Mouse (Mus musculus) forebrain, postnatal 0 days (tissue): Measurements from ENCODE around the gene Ddx60. TPM values are rescaled to one million over a fixed set of nuclear protein-coding genes. Genes with fewer than 3 reads are reported as not detected.

Source experiments
- ATAC-seq: fragments of 200-750 bp; cut with Nextera tagmentation; 2 replicates; pipeline ENCODE4 v1.8.0; 2017; ENCODE audit warnings: mild to moderate bottlenecking, moderate library complexity
- DNase-seq: peaks from one replicate; pipeline ENCODE4 v3.0.0-alpha.2; 2015
- H3K27ac ChIP-seq: fragments of 300-500 bp; sonication (generic); 2 replicates; pipeline ENCODE4 v1.5.1; 2014; ENCODE audit warnings: low read depth, mild to moderate bottlenecking, antibody characterized with exemption, low read length, moderate library complexity, mixed read lengths
- H3K27me3 ChIP-seq: fragments of 300-500 bp; sonication (generic); 2 replicates; pipeline ENCODE4 v1.6.1; 2014; ENCODE audit warnings: mild to moderate bottlenecking, low read length, mixed read lengths; ENCODE audit not compliant: insufficient read depth
- H3K36me3 ChIP-seq: fragments of 300-500 bp; sonication (generic); 2 replicates; pipeline ENCODE4 v1.6.1; 2014; ENCODE audit warnings: mild to moderate bottlenecking, moderate library complexity; ENCODE audit not compliant: insufficient read depth
- H3K4me1 ChIP-seq: fragments of 300-500 bp; sonication (generic); 2 replicates; pipeline ENCODE4 v1.6.1; 2014; ENCODE audit warnings: antibody characterized with exemption; ENCODE audit not compliant: insufficient read depth
- H3K4me2 ChIP-seq: fragments of 300-500 bp; sonication (generic); 2 replicates; pipeline ENCODE4 v1.6.1; 2014; ENCODE audit warnings: low read depth, mild to moderate bottlenecking, moderate library complexity
- H3K4me3 ChIP-seq: fragments of 300-500 bp; sonication (generic); 2 replicates; pipeline ENCODE4 v1.5.1; 2014; ENCODE audit warnings: low read depth, low read length, mixed read lengths
- H3K9ac ChIP-seq: fragments of 300-500 bp; sonication (generic); 2 replicates; pipeline ENCODE4 v1.6.1; 2014; ENCODE audit warnings: mild to moderate bottlenecking
- H3K9me3 ChIP-seq: fragments of 300-500 bp; sonication (generic); 2 replicates; pipeline ENCODE4 v1.6.1; 2016; ENCODE audit warnings: low read length
- CTCF ChIP-seq: sonication (generic); IDR thresholded peaks from 2 replicates; pipeline ENCODE4 v1.5.1; 2016; ENCODE audit warnings: antibody characterized with exemption, control low read depth, low read depth
- WGBS: fragments of 180-500 bp; shearing (Covaris S2); extraction: QIAGEN DNeasy Blood & Tissue Kit; methylation state at CpG from one replicate; pipeline ENCODE4 v1.1.7; 2014; 5-methylcytosine and 5-hydroxymethylcytosine counted together
- polyA plus RNA-seq: library from polyadenylated mRNA; unstranded; fragments of >200 nt; fragmentation: Nextera tagmentation; extraction: Ambion mirVana; gene quantifications from 2 replicates; pipeline ENCODE4 v1.2.1, GENCODE M21; 2015
- total RNA-seq: library from RNA; depleted of rRNA; stranded (reverse); fragments of >200 nt; gene quantifications from 2 replicates; pipeline ENCODE4 v1.2.3, GENCODE M21; 2014

The Ddx60 gene
- total and polyA plus RNA-seq, 2 experiments from 2014 or later = 0.48 to 0.93 TPM

DNA sequence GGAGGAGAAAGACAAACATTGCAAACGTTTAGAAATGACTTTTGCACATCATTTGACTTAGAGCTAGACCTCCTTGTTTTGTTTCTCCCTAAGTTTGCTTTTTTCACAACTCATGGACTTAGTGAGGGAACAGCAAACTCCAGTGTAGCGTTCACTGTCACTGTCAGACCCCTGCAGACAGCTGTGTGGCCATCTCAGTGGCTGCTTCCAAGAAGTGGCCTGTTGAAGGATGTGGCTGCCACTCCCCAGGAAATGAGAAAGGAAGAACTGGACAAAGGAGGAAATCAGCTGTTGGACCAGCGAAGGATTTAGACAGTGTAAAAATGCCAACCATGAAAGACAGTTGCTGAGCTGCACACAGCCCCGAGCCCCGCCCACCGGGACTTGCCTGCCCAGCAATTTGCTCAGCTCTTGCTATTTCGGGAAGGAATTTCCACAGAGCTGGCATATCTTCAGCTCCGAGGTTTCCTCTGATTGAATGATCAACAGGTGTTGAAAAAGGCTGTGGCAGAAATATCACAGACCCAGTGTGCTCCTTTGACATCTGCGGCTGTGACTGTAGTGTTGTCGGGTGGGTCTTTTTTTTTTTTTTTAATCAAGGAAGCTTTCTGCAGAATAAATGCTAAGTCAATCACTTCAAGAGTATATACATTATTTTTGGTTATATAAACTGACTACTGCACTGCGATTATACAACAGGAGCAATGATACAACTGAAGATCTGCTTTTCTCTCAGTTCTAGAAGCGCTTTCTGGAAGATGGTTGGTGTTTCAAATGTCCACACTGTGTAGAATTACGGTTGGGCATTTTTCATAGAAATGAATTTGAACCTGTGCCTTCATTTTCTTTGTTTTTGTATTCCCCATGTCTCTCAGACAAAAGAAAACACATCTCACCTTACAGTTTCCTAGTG, 19.3 kb upstream of the Ddx60 start:
- H3K9me3 ChIP-seq = no peaks in the 10 kb centered on the region
- WGBS = 75% methylated on average over 13 of the region's 13 CpGs
- no peak for ATAC-seq
- no peak for DNase-seq
- H3K4me1 ChIP-seq = no peaks in the 10 kb centered on the region
- H3K36me3 ChIP-seq = no peaks in the 10 kb centered on the region
- no peak overlapping the region for H3K9ac ChIP-seq
- no peak overlapping the region for H3K27ac ChIP-seq
- no peaks in the 10 kb centered on the region for H3K27me3 ChIP-seq
- H3K4me3 ChIP-seq = no peak overlapping the region
- no peak for TF ChIP-seq CTCF
- H3K4me2 ChIP-seq = no peak overlapping the region

DNA sequence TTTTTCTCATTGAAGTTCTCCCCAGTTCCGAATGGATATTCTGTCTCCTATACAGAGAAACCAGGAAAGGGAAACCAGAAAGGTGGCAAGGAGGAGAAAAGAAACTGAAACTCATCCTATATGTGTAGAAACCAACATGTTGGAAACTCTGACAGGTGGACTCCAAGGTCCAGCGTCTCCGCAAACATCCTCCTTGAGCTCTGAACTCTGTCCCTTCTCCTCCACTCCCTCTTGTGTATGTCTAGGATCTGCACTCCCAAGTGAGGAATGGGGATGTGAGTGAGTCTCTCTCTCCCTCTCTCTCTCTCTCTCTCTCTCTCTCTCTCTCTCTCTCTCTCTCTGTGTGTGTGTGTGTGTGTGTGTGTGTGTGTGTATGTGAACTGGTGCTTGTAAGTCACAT, 18.6 kb upstream of the Ddx60 start:
- Histone ChIP-seq H3K27ac (no peak overlapping the region), H3K9me3 (no peaks in the 10 kb centered on the region), H3K4me1 (no peaks in the 10 kb centered on the region), H3K9ac (no peak overlapping the region), H3K4me2 (no peak overlapping the region), H3K27me3 (no peaks in the 10 kb centered on the region), H3K36me3 (no peaks in the 10 kb centered on the region), H3K4me3 (no peak overlapping the region)
- WGBS = 88% methylated on average over 3 of the region's 3 CpGs
- no peak for TF ChIP-seq CTCF
- ATAC-seq (no peak), DNase-seq (no peak)

DNA sequence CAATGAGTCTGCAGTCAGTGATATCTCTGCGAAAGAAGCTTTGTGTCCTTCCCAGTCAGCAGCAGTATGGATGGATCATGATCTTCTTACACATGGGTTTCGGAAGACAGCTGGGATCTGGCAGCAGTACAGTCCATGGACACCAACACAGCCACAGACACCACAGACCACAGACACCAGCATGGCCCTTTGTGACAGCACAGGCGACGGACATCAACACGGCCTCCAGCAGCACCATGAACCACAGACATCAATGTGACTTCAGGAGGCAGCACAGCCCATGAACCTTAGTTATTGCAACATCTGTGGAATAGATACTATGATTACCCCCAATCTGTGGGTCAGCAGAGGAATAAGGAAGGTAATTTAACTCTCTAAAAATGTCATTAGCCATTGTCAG, 15.1 kb upstream of the Ddx60 start:
- Histone ChIP-seq H3K27me3 (no peaks in the 10 kb centered on the region), H3K4me2 (no peak overlapping the region), H3K4me3 (no peak overlapping the region), H3K9me3 (no peaks in the 10 kb centered on the region), H3K27ac (no peak overlapping the region), H3K36me3 (no peaks in the 10 kb centered on the region), H3K4me1 (no peaks in the 10 kb centered on the region), H3K9ac (no peak overlapping the region)
- ATAC-seq (no peak), DNase-seq (no peak)
- 93% methylated on average over 5 of the region's 5 CpGs for WGBS
- TF ChIP-seq CTCF = no peak

DNA sequence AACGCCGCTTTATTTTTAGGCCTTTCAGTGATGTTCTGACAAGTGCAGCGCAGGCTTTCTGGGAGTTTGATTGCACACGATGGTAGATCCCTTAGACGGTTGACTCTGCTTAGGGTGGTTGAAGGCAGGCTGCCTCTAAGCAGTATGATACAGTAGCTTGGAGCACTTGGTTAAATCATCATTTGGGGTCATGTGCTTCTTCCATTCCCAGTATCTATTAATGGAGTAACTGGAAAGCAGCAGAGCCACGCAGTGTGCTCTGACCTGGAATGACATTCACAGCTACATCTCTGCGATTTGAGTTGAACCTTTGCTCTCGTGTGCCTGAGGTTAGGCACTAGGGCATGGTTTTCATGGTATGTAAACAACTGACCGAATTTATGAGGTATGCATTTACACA, 13.9 kb upstream of the Ddx60 start:
- H3K36me3 ChIP-seq = no peaks in the 10 kb centered on the region
- no peak for ATAC-seq
- 83% methylated on average over 9 of the region's 9 CpGs for WGBS
- no peaks in the 10 kb centered on the region for H3K9me3 ChIP-seq
- no peak overlapping the region for H3K27ac ChIP-seq
- no peaks in the 10 kb centered on the region for H3K4me1 ChIP-seq
- TF ChIP-seq CTCF = no peak
- DNase-seq = no peak
- no peak overlapping the region for H3K9ac ChIP-seq
- H3K4me3 ChIP-seq = no peak overlapping the region
- H3K4me2 ChIP-seq = no peak overlapping the region
- no peaks in the 10 kb centered on the region for H3K27me3 ChIP-seq

DNA sequence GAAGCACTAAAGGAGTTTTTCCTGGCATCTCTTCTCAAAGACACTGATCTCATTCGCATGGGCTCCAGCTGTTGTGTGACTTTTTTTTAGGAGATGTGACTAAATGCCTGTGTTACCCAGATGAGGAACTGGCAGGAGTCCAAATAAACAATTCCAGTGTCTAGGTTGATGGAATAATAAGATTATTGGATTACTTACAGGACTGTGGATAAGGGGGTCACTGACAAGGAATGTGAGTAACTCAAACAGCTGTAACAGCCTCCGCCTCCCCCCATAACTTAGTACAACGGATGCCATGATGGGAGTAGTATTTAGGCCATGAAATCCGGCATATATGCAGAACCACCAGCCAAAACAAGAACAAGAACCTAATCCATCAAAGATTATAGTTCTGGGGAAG, 10.6 kb upstream of the Ddx60 start:
- 85% methylated on average over 4 of the region's 4 CpGs for WGBS
- DNase-seq = no peak
- H3K9me3 ChIP-seq = no peaks in the 10 kb centered on the region
- no peaks in the 10 kb centered on the region for H3K36me3 ChIP-seq
- H3K4me1 ChIP-seq = no peaks in the 10 kb centered on the region
- ATAC-seq = no peak
- no peak for TF ChIP-seq CTCF
- H3K27me3 ChIP-seq = no peaks in the 10 kb centered on the region
- no peak overlapping the region for H3K4me2 ChIP-seq
- H3K9ac ChIP-seq = no peak overlapping the region
- no peak overlapping the region for H3K4me3 ChIP-seq
- H3K27ac ChIP-seq = no peak overlapping the region

DNA sequence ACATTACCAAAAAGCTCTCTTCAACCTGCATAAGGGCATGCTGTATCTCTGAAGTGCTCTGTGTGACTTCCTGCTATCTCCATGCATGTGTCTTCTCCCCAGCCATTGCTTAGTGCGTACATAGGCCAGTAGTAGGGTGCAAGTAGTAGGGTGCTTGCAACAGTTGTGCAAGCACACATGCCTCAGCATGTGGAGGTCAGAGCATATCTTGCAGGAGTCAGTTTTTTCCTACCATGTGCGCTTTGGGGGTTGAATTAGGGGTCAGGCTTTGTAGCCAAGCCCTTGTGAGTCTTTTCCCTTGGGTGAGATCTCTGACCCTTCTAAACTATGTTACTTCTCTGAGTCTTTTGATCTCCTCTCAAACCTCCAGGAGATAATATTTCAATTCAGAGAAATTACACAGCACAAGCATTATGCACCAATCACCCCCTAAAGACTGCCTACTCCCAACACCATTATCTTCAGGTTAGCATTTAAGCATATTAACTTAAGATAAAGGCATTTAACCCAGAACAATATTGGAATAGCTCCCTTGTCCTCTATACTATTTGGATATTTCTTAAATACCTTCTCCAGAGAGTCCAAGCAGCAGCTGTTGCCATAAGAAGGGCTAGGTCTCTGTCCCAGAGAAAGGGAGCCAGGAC, 8.6 kb upstream of the Ddx60 start:
- WGBS = 96% methylated on average over 2 of the region's 2 CpGs
- Histone ChIP-seq H3K27me3 (no peaks in the 10 kb centered on the region), H3K9me3 (no peaks in the 10 kb centered on the region), H3K36me3 (no peaks in the 10 kb centered on the region), H3K4me1 (no peaks in the 10 kb centered on the region), H3K27ac (no peak overlapping the region), H3K4me3 (no peak overlapping the region), H3K4me2 (no peak overlapping the region), H3K9ac (no peak overlapping the region)
- no peak for TF ChIP-seq CTCF
- ATAC-seq = no peak
- no peak for DNase-seq

DNA sequence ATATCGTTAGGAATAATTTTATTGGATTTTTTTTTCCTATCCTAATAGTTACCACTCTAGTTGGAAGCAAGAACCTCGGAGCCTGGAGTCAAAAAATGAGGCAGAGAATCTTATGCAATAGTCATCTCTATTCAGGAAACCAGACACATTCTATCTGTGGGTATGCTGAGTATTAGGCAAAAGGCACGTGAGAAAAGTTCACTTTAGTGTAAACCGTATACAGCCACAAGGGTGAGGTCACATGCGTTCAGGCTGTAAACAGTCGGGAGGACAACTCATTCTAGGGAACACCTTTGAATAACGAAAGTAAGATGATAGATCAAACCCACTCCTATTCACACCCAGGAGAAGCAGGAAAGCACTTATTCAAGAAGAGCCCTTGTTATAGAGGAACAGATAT, 7.5 kb upstream of the Ddx60 start:
- Histone ChIP-seq H3K27ac (no peak overlapping the region), H3K4me3 (no peak overlapping the region), H3K4me2 (no peak overlapping the region), H3K4me1 (no peaks in the 10 kb centered on the region), H3K36me3 (no peaks in the 10 kb centered on the region), H3K9ac (no peak overlapping the region), H3K27me3 (no peaks in the 10 kb centered on the region), H3K9me3 (no peaks in the 10 kb centered on the region)
- DNase-seq = no peak
- WGBS = 83% methylated on average over 7 of the region's 7 CpGs
- no peak for TF ChIP-seq CTCF
- ATAC-seq = no peak
